Mouse (Mus musculus): Measurements from ENCODE around the gene Olfml2b. TPM values are rescaled to one million over a fixed set of nuclear protein-coding genes. Genes with fewer than 3 reads are reported as not detected.

Olfml2b gene
- polyA plus RNA-seq, 1 experiment from 2014 or later: 52.5 TPM

DNA sequence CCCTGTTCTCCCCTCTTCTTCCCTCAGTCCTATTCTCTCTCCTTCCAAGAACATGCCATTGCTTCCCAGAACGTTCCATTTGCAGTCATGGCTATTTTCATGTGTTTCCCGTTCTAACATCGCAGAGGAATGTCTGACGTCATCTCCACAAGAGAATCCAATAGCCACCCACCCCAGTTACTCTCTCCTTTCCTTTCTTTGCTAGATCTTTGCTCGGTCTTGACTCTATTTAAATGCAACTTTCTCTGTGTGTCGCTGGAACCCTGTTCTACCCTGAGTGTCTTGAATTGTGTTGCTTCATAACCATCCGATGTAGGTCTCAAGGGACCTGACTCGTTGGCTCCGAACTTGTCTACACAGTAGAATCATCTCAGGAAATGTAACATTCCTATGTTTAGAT is 55.2 kb downstream of the Olfml2b start:
- Histone ChIP-seq H3K9me3 (no peaks in the 10 kb centered on the region), H3K4me1 (peaks cover 31% of the 10 kb centered on the region), H3K4me2 (no peak overlapping the region), H3K36me3 (no peaks in the 10 kb centered on the region), H3K27ac (peak overlapping the region; percentile 57; the same call in 1 of the 2 replicates), H3K4me3 (no peak overlapping the region), H3K9ac (no peak overlapping the region), H3K27me3 (no peaks in the 10 kb centered on the region)
- ATAC-seq (ENCODE audit: insufficient number of reproducible peaks, low FRiP score, low TSS enrichment, low read depth): peak; percentile 36; the same call in 1 of the 2 replicates
- 50% methylated on average over 9 of the region's 9 CpGs for WGBS

DNA sequence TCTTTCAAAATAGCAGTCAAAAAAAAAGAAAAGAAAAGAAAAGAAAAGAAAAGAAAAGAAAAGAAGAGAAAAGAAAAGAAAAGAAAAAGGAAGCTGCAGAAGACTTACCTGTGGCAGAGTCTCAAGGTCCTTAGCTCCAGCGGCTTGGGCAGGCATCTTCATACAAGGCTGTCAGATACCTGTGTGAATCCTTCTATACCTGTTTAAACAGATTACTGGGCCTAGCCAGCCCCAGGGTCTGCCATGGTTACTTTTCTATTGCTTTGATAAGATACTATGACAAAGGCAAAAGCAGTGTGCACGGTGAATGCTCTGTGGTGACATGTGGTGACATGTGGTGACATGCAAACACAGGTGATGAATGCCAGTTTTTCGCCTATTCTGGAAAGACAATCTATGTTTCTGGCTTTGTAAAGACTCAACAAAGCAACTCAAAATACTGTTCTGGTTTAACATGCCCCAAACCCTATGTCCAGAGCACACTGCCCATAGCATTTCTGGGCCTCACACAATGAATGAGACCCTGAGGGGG is 56.2 kb downstream of the Olfml2b start:
- no peaks in the 10 kb centered on the region for H3K9me3 ChIP-seq
- no peak overlapping the region for H3K4me3 ChIP-seq
- H3K27me3 ChIP-seq: no peaks in the 10 kb centered on the region
- no peaks in the 10 kb centered on the region for H3K36me3 ChIP-seq
- ATAC-seq (ENCODE audit: insufficient number of reproducible peaks, low FRiP score, low TSS enrichment, low read depth): no peak
- WGBS: 77% methylated on average over 3 of the region's 3 CpGs
- H3K27ac ChIP-seq: no peak overlapping the region
- H3K4me1 ChIP-seq: peaks cover 22% of the 10 kb centered on the region
- H3K4me2 ChIP-seq: no peak overlapping the region
- H3K9ac ChIP-seq: no peak overlapping the region

DNA sequence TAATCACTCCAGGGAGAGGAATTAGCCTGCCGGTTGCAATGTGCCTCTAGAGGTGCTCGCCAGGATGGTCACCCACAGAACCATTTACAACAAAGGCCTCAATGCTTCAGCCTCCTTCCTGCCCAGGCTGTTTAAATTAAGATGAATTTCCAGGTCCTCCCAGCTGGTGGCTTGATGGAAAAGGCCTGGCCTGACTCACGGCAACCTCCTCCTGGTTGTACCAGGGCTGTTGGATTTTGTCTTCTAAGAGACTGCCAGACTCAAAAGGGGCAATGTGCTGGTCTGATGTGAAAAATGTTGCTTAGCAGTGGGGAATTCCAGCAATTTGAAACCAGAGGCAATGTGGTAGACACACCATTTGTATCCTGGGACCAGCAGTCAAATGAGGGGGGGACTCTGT is 56.8 kb downstream of the Olfml2b start:
- ATAC-seq (ENCODE audit: insufficient number of reproducible peaks, low FRiP score, low TSS enrichment, low read depth): no peak
- no peak overlapping the region for H3K4me3 ChIP-seq
- peaks cover 22% of the 10 kb centered on the region for H3K4me1 ChIP-seq
- H3K27ac ChIP-seq: no peak overlapping the region
- H3K27me3 ChIP-seq: no peaks in the 10 kb centered on the region
- WGBS: 33% methylated on average over 3 of the region's 3 CpGs
- H3K9me3 ChIP-seq: no peaks in the 10 kb centered on the region
- no peak overlapping the region for H3K9ac ChIP-seq
- H3K36me3 ChIP-seq: no peaks in the 10 kb centered on the region
- no peak overlapping the region for H3K4me2 ChIP-seq

DNA sequence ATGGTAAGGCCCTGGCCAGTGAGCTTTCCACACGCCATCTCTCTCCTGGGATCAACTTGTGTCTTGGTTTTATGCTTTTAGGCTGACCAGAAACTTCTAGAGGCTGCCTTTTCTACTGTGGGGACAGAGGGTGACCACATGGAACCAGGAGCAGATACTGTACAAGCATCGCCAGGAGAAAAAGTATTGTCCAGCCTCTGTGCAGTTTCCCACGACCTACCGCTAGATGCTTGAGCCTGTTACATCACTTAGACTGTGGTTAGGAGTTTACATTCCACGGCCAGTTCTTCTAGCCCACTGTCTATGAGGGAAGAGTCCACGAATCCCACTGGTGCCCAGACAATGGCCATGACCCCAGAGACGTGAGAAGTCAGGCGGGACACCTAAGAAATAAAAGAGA is 57.2 kb downstream of the Olfml2b start:
- no peak overlapping the region for H3K4me2 ChIP-seq
- WGBS: 75% methylated on average over 8 of the region's 8 CpGs

DNA sequence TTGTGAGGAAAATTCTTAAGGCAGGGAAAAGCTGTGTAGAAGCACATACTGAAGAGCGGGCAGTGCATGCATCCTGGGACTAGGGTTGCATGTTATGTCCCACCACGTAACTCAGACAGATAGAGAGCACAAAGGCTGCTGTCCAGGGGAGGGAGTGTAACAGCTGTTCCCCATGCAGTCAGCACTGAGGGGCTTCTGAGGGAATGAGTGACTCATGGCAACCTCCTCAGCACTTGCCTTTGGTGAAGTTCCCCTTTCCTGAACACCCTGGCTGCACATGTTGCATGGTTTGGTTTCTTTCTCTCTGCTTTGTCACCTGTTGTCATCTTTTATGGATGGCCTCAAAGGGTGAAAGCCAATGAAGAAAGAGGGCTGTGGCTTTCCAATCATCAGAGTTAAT is 57.9 kb downstream of the Olfml2b start:
- no peaks in the 10 kb centered on the region for H3K27me3 ChIP-seq
- ATAC-seq (ENCODE audit: insufficient number of reproducible peaks, low FRiP score, low TSS enrichment, low read depth): no peak
- no peak overlapping the region for H3K4me2 ChIP-seq
- H3K36me3 ChIP-seq: no peaks in the 10 kb centered on the region
- H3K4me1 ChIP-seq: peaks cover 22% of the 10 kb centered on the region
- no peak overlapping the region for H3K9ac ChIP-seq
- WGBS: 78% methylated on average over 2 of the region's 2 CpGs
- H3K9me3 ChIP-seq: no peaks in the 10 kb centered on the region
- H3K27ac ChIP-seq: no peak overlapping the region
- no peak overlapping the region for H3K4me3 ChIP-seq

More for the DNA sequence above, 57.2 kb downstream of the Olfml2b start:
- no peak overlapping the region for H3K9ac ChIP-seq
- no peak for ATAC-seq (ENCODE audit: insufficient number of reproducible peaks, low FRiP score, low TSS enrichment, low read depth)
- H3K27ac ChIP-seq: no peak overlapping the region
- H3K36me3 ChIP-seq: no peaks in the 10 kb centered on the region
- no peak overlapping the region for H3K4me3 ChIP-seq
- H3K4me1 ChIP-seq: peaks cover 22% of the 10 kb centered on the region
- H3K27me3 ChIP-seq: no peaks in the 10 kb centered on the region
- H3K9me3 ChIP-seq: no peaks in the 10 kb centered on the region

- H3K4me1 ChIP-seq: peaks cover 22% of the 10 kb centered on the region
- H3K36me3 ChIP-seq: 0 out of 2 replicates have a peak, but pooled peaks cover 3% of the 10 kb centered on the region
- H3K4me3 ChIP-seq: no peak overlapping the region
- H3K27me3 ChIP-seq: no peaks in the 10 kb centered on the region
- no peak overlapping the region for H3K27ac ChIP-seq
- no peaks in the 10 kb centered on the region for H3K9me3 ChIP-seq
- no peak overlapping the region for H3K4me2 ChIP-seq
- no peak for ATAC-seq (ENCODE audit: insufficient number of reproducible peaks, low FRiP score, low TSS enrichment, low read depth)
- H3K9ac ChIP-seq: no peak overlapping the region
- WGBS: 73% methylated on average over 6 of the region's 6 CpGs
These were observed 58.6 kb downstream of the Olfml2b start for GRCm38 (mm10) chr1:170702958-170703357.

GRCm38 (mm10) chr1:170704103-170704502 is 59.8 kb downstream of the Olfml2b start:
- Histone ChIP-seq H3K27me3 (no peaks in the 10 kb centered on the region), H3K27ac (no peak overlapping the region), H3K4me1 (peaks cover 19% of the 10 kb centered on the region), H3K4me2 (no peak overlapping the region), H3K9me3 (no peaks in the 10 kb centered on the region), H3K9ac (no peak overlapping the region), H3K36me3 (0 out of 2 replicates have a peak, but pooled peaks cover 4% of the 10 kb centered on the region), H3K4me3 (no peak overlapping the region)
- ATAC-seq (ENCODE audit: insufficient number of reproducible peaks, low FRiP score, low TSS enrichment, low read depth): no peak
- WGBS: 80% methylated on average over 6 of the region's 6 CpGs

GRCm38 (mm10) chr1:170704911-170705594 is 60.7 kb downstream of the Olfml2b start:
- WGBS: 69% methylated on average over 4 of the region's 4 CpGs
- Histone ChIP-seq H3K27me3 (no peaks in the 10 kb centered on the region), H3K27ac (no peak overlapping the region), H3K9ac (no peak overlapping the region), H3K9me3 (no peaks in the 10 kb centered on the region), H3K36me3 (0 out of 2 replicates have a peak, but pooled peaks cover 4% of the 10 kb centered on the region), H3K4me2 (no peak overlapping the region), H3K4me3 (no peak overlapping the region), H3K4me1 (peaks cover 13% of the 10 kb centered on the region)
- ATAC-seq (ENCODE audit: insufficient number of reproducible peaks, low FRiP score, low TSS enrichment, low read depth): no peak

DNA sequence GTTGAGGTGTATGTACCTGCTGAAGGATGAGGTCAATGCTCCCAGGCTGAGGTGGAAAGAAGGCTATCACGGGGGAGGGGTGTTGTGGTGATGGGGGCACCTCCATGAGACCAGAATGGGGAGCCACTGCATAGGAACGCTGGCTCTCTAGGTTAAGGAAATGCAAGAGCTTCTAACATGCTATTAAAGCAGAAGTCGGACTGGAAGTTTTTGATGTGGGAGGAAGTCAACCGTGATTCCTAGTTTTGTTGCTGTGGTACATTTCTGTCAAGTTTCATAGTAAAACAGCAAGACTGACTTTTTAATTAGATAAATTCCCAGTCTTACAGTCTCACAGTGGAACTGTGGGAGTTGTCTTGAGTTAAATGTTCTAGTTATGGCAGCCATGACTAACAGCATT is 61.7 kb downstream of the Olfml2b start:
- 73% methylated on average over 4 of the region's 4 CpGs for WGBS
- Histone ChIP-seq H3K4me3 (no peak overlapping the region), H3K4me2 (no peak overlapping the region)

DNA sequence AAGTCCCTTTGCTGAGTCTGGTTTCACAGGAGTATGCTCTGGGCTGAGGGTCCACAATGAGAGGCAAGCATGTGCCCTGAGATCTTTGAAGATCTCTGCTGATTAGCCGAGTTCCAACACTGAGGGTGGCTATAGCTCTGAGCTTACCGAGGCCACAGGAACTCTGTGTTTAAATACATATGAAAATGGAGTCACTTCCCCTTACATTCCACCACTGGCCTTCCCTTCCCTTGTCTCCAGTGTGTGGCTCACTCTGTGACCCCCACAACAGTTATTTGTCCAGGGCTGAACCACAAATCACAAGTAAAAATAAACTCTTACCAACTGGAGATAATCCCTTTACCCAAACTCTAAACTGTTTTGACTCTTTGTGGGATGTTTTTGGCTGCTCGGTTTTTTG is 64.7 kb downstream of the Olfml2b start:
- H3K36me3 ChIP-seq: 0 out of 2 replicates have a peak, but pooled peaks cover 4% of the 10 kb centered on the region
- no peaks in the 10 kb centered on the region for H3K27me3 ChIP-seq
- no peak for ATAC-seq (ENCODE audit: insufficient number of reproducible peaks, low FRiP score, low TSS enrichment, low read depth)
- WGBS: 78% methylated on average over 3 of the region's 3 CpGs
- H3K27ac ChIP-seq: no peak overlapping the region
- H3K9me3 ChIP-seq: no peaks in the 10 kb centered on the region
- no peaks in the 10 kb centered on the region for H3K4me1 ChIP-seq
- H3K4me3 ChIP-seq: no peak overlapping the region
- no peak overlapping the region for H3K4me2 ChIP-seq
- H3K9ac ChIP-seq: no peak overlapping the region

More for the DNA sequence above, 61.7 kb downstream of the Olfml2b start:
- Histone ChIP-seq H3K9ac (no peak overlapping the region), H3K36me3 (0 out of 2 replicates have a peak, but pooled peaks cover 4% of the 10 kb centered on the region), H3K4me1 (peaks cover 8% of the 10 kb centered on the region), H3K27ac (no peak overlapping the region), H3K9me3 (no peaks in the 10 kb centered on the region), H3K27me3 (no peaks in the 10 kb centered on the region)
- no peak for ATAC-seq (ENCODE audit: insufficient number of reproducible peaks, low FRiP score, low TSS enrichment, low read depth)

DNA sequence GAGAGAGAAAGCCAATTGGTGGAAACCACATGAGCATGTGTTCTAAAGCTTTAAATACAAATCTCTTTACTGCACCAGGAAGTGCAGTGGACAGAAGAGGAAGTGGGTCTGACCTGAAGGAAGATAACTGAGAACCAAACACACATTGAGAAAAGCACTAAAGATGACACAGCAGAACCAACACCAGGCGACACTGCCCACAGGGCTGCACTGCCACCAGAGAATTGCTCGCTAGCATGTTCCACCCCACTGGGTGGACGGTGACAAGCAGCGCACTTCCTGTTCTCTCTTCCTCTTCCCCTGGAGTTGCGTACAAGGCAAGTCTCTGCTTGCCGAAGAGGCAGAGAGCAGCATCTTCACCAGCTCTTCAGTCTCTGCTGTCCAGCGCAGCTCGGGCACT is 65.1 kb downstream of the Olfml2b start:
- Histone ChIP-seq H3K4me2 (no peak overlapping the region), H3K36me3 (0 out of 2 replicates have a peak, but pooled peaks cover 4% of the 10 kb centered on the region), H3K4me3 (no peak overlapping the region), H3K9ac (no peak overlapping the region), H3K4me1 (no peaks in the 10 kb centered on the region), H3K9me3 (no peaks in the 10 kb centered on the region), H3K27ac (no peak overlapping the region), H3K27me3 (no peaks in the 10 kb centered on the region)
- WGBS: 93% methylated on average over 8 of the region's 8 CpGs
- ATAC-seq (ENCODE audit: insufficient number of reproducible peaks, low FRiP score, low TSS enrichment, low read depth): no peak

- Histone ChIP-seq H3K4me1 (no peaks in the 10 kb centered on the region), H3K4me2 (no peak overlapping the region), H3K36me3 (0 out of 2 replicates have a peak, but pooled peaks cover 4% of the 10 kb centered on the region), H3K9me3 (no peaks in the 10 kb centered on the region), H3K9ac (no peak overlapping the region), H3K27ac (no peak overlapping the region), H3K27me3 (no peaks in the 10 kb centered on the region), H3K4me3 (no peak overlapping the region)
- no peak for ATAC-seq (ENCODE audit: insufficient number of reproducible peaks, low FRiP score, low TSS enrichment, low read depth)
- WGBS: 87% methylated on average over 3 of the region's 3 CpGs
These were observed 65.6 kb downstream of the Olfml2b start for GRCm38 (mm10) chr1:170709969-170710368.

Measured in limb, embryonic 15.5 days (tissue).